8 mouse cellular contexts compared by ENCODE assay signal in genomic region chr12:21030875-21031274, GRCm38 (mm10). TPM values are rescaled to one million over a fixed set of nuclear protein-coding genes. Genes with fewer than 3 reads are reported as not detected.
DNase-seq lines count a peak whose midpoint lies in the region; ATAC-seq and TF ChIP-seq lines count a peak whose summit lies in the region.
"Not testable (repeated sequence)": the region's sequence is repeated elsewhere in the genome, so short reads cannot be mapped to it uniquely, and the experiment has no call there.

No protein-coding gene starts in this region.

- WGBS in heart, postnatal 0 days, result 56% methylated on average over 6 of the region's 6 CpGs
- WGBS in kidney, adult 2 months, result 61% methylated on average over 6 of the region's 6 CpGs
- WGBS in liver, adult 2 months, result 44% methylated on average over 6 of the region's 6 CpGs
- WGBS in thymus, adult 2 months, result 54% methylated on average over 6 of the region's 6 CpGs

- not testable (repeated sequence) for TF ChIP-seq EP300 in heart, postnatal 0 days (IDR thresholded peaks at IDR 0.05; ENCODE audit: low read depth)

- peak; percentile 14 to 16 for DNase-seq in B cell, adult 2 months
- peak; percentile 3 for DNase-seq in T-cell, adult 2 months (ENCODE audit: low spot score)
- peak; percentile 6 for DNase-seq in cerebellum, adult 9-10 months
- not testable (repeated sequence) for DNase-seq in heart, postnatal 0 days (ENCODE audit: low spot score); liver, adult 2 months (ENCODE audit: extremely low read depth, low read depth, low spot score)
- DNase-seq in kidney, adult 2 months, result peak; percentile 7
- peak; percentile 1 for DNase-seq in naive thymus-derived CD4-positive, alpha-beta T cell, adult 2 months (ENCODE audit: low read depth)
- peak; percentile 3 for DNase-seq in thymus, adult 2 months

- not testable (repeated sequence) for H3K4me2 ChIP-seq in heart, postnatal 0 days (ENCODE audit: low read depth, low read length)

- peak; percentile 17 for TF ChIP-seq CTCF in heart, postnatal 0 days (IDR thresholded peaks at IDR 0.05; ENCODE audit: low read depth)
- TF ChIP-seq CTCF in kidney, adult 2 months (conservative IDR thresholded peaks at IDR 0.05; ENCODE audit: insufficient read depth, insufficient read length, low read depth, low read length), result peak; percentile 41
- peak; percentile 60 for TF ChIP-seq CTCF in liver, adult 2 months (IDR thresholded peaks at IDR 0.05; ENCODE audit: low read depth, low read length)
- TF ChIP-seq CTCF in thymus, adult 2 months (IDR thresholded peaks at IDR 0.05; ENCODE audit: borderline replicate concordance, control insufficient read depth, extremely low read depth, insufficient read depth, low read length, poor library complexity), result not testable (repeated sequence)

- H3K27me3 ChIP-seq in heart, postnatal 0 days (ENCODE audit: control insufficient read depth, insufficient read depth, low read length); kidney, adult 2 months (replicated peaks; ENCODE audit: control insufficient read depth, insufficient read depth, low read length); liver, adult 2 months (ENCODE audit: control insufficient read depth, insufficient read depth, low read length); thymus, adult 2 months (ENCODE audit: control insufficient read depth, insufficient read depth, low read length): not testable (repeated sequence)

- H3K36me3 ChIP-seq in heart, postnatal 0 days (replicated peaks; ENCODE audit: control insufficient read depth, insufficient read depth, low read length); kidney, adult 2 months (ENCODE audit: control insufficient read depth, insufficient read depth, low read length); liver, adult 2 months (ENCODE audit: control insufficient read depth, insufficient read depth, low read length); thymus, adult 2 months (ENCODE audit: control insufficient read depth, insufficient read depth, low read length): not testable (repeated sequence)

- not testable (repeated sequence) for H3K4me1 ChIP-seq in heart, postnatal 0 days (ENCODE audit: control insufficient read depth, insufficient read depth); kidney, adult 2 months (ENCODE audit: control insufficient read depth, insufficient read depth, low read length); liver, adult 2 months (ENCODE audit: control insufficient read depth, insufficient read depth, low read length); thymus, adult 2 months (replicated peaks; ENCODE audit: control insufficient read depth, insufficient read depth, low read length)

- not testable (repeated sequence) for TF ChIP-seq POLR2A in kidney, adult 2 months (IDR thresholded peaks at IDR 0.05; ENCODE audit: low read depth, low read length); liver, adult 2 months (IDR thresholded peaks at IDR 0.05; ENCODE audit: extremely low read depth, insufficient read depth, low read length); thymus, adult 2 months (IDR thresholded peaks at IDR 0.05; ENCODE audit: control insufficient read depth, extremely low read depth, insufficient read depth, low read length, poor library complexity)

- not testable (repeated sequence) for H3K27ac ChIP-seq in heart, postnatal 0 days (ENCODE audit: low read depth); kidney, adult 2 months (ENCODE audit: insufficient read depth, low read depth, low read length); liver, adult 2 months (replicated peaks; ENCODE audit: insufficient read depth, low read depth, low read length); thymus, adult 2 months (ENCODE audit: control insufficient read depth, insufficient read depth, low read length)

- H3K9ac ChIP-seq in heart, postnatal 0 days (replicated peaks; ENCODE audit: low read depth, low read length); liver, adult 2 months (ENCODE audit: low read depth, low read length): not testable (repeated sequence)

- H3K79me2 ChIP-seq in liver, adult 2 months (ENCODE audit: control insufficient read depth, insufficient read depth, low read length), result not testable (repeated sequence)

- ATAC-seq in heart, postnatal 0 days (ENCODE audit: insufficient read depth, low read depth), result not testable (repeated sequence)

- H3K9me3 ChIP-seq in heart, postnatal 0 days (replicated peaks; ENCODE audit: control insufficient read depth, low read length), result not testable (repeated sequence)

- not testable (repeated sequence) for H3K4me3 ChIP-seq in heart, postnatal 0 days (ENCODE audit: low read depth, low read length); kidney, adult 2 months (ENCODE audit: insufficient read depth, low read depth, low read length); liver, adult 2 months (ENCODE audit: insufficient read depth, low read depth, low read length); thymus, adult 2 months (ENCODE audit: control insufficient read depth, insufficient read depth, low read length)

RNA-seq across cellular contexts. Expression of gene Asap2, which starts 40.6 kb away (rescaled TPM):
- 9.6 and 13.2 TPM in 2 replicates for total RNA-seq in heart, postnatal 0 days (2014; rRNA removed; ENCODE audit: low replicate concordance)
- polyA plus RNA-seq in heart, postnatal 0 days (2015; fragmentation: Nextera tagmentation; extraction: Ambion mirVana), result 4.0 and 4.1 TPM in 2 replicates
- polyA plus RNA-seq in kidney, adult 2 months (2012; rRNA removed), result 8.2 and 8.5 TPM in 2 replicates
- 2.0 and 2.3 TPM in 2 replicates for total RNA-seq in liver, adult 2 months (2014; rRNA removed)
- 4.8 and 6.1 TPM in 2 replicates for polyA plus RNA-seq in liver, adult 2 months (2012; rRNA removed)
- 3.6 and 5.4 TPM in 2 replicates for polyA plus RNA-seq in thymus, adult 2 months (2012; rRNA removed)
